Mouse (Mus musculus): Measurements from ENCODE around the gene Stx8. TPM values are rescaled to one million over a fixed set of nuclear protein-coding genes. Genes with fewer than 3 reads are reported as not detected.
A peak's percentile ranks its signal among the peaks of the same experiment; 100 is the strongest.

Stx8 gene
- polyA plus RNA-seq, 1 experiment from 2014 or later: 51.7 TPM

DNA sequence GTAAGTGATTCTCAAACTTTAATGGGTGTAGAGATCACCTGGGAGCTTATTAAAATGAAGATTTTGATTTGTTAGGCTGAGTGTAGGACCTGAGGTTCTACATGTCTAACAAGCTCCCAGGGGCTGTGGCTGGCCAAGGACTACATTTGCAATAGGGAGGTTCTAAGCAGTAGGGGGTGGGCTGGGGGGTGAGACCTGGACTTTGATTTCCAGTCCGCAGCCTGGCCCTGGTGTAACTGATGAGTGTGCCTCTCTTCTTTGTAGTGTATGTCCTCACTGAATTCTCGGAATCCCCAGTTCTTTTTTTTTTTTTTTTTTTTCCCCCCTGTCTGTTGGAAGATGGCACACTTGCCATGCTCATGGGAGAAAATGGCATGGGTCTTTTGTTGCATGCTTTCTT is 109.3 kb downstream of the Stx8 start:
- Histone ChIP-seq H3K4me2 (replicated peaks; ENCODE audit: low read depth, low read length) (no peak overlapping the region), H3K9me3 (ENCODE audit: control insufficient read depth, low read length) (no peaks in the 10 kb centered on the region), H3K9ac (ENCODE audit: low read depth, low read length) (no peak overlapping the region), H3K36me3 (ENCODE audit: control insufficient read depth, insufficient read depth, low read length) (no peaks in the 10 kb centered on the region), H3K27me3 (ENCODE audit: control insufficient read depth, insufficient read depth, low read length) (no peaks in the 10 kb centered on the region), H3K27ac (ENCODE audit: low read depth, low read length) (no peak overlapping the region), H3K4me1 (ENCODE audit: control insufficient read depth, insufficient read depth, low read length) (peaks cover 40% of the 10 kb centered on the region), H3K4me3 (ENCODE audit: low read length) (no peak overlapping the region)
- ATAC-seq (ENCODE audit: low FRiP score, low TSS enrichment): no peak
- WGBS: 72% methylated on average over 2 of the region's 2 CpGs

DNA sequence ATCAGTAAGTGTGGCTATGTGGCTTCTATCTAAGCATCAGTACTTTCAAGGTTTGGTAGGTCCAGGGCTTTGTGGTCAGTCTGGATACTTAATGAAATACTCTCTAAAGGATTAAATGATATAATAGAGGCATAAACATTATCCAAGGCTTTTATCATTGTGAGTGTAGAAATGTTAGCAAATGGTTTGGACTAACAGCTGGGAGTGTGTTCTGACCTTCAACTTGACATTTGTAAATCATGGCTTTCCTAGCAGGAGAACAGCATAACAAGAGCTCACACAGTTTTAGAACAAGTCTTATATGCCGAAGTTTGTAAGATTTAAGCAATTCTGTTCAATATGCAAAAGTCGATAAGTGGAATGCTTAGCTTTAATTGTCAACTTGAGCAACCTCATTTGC is 113.8 kb downstream of the Stx8 start:
- Histone ChIP-seq H3K4me2 (replicated peaks; ENCODE audit: low read depth, low read length) (no peak overlapping the region), H3K36me3 (ENCODE audit: control insufficient read depth, insufficient read depth, low read length) (no peaks in the 10 kb centered on the region), H3K9me3 (ENCODE audit: control insufficient read depth, low read length) (no peaks in the 10 kb centered on the region), H3K27ac (ENCODE audit: low read depth, low read length) (no peak overlapping the region), H3K9ac (ENCODE audit: low read depth, low read length) (no peak overlapping the region), H3K27me3 (ENCODE audit: control insufficient read depth, insufficient read depth, low read length) (no peaks in the 10 kb centered on the region), H3K4me1 (ENCODE audit: control insufficient read depth, insufficient read depth, low read length) (peaks cover 17% of the 10 kb centered on the region), H3K4me3 (ENCODE audit: low read length) (no peak overlapping the region)
- no peak for ATAC-seq (ENCODE audit: low FRiP score, low TSS enrichment)
- 68% methylated on average over 2 of the region's 2 CpGs for WGBS

DNA sequence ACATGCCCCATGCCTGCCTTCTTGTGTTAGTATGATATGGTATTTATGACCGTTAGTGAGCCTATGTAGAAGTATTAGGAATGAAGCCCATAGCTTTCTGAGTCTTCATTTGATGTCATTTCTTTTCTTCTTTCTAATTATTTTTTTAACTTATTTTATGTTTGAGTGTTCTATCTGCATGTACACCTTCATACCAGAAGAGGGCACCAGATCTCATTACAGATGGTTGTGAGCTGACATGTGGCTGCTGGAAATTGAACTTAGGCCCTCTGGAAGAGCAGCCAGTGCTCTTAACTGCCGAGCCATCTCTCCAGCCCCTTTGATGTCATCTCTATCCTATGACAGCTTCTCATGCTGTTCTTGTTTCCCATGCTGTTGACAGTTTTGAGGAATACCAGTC is 115.0 kb downstream of the Stx8 start:
- Histone ChIP-seq H3K36me3 (ENCODE audit: control insufficient read depth, insufficient read depth, low read length) (no peaks in the 10 kb centered on the region), H3K27me3 (ENCODE audit: control insufficient read depth, insufficient read depth, low read length) (no peaks in the 10 kb centered on the region), H3K4me2 (replicated peaks; ENCODE audit: low read depth, low read length) (no peak overlapping the region), H3K27ac (ENCODE audit: low read depth, low read length) (no peak overlapping the region), H3K9ac (ENCODE audit: low read depth, low read length) (no peak overlapping the region), H3K4me3 (ENCODE audit: low read length) (no peak overlapping the region), H3K4me1 (ENCODE audit: control insufficient read depth, insufficient read depth, low read length) (peaks cover 17% of the 10 kb centered on the region), H3K9me3 (ENCODE audit: control insufficient read depth, low read length) (no peaks in the 10 kb centered on the region)
- 90% methylated on average over 2 of the region's 2 CpGs for WGBS
- ATAC-seq (ENCODE audit: low FRiP score, low TSS enrichment): no peak

DNA sequence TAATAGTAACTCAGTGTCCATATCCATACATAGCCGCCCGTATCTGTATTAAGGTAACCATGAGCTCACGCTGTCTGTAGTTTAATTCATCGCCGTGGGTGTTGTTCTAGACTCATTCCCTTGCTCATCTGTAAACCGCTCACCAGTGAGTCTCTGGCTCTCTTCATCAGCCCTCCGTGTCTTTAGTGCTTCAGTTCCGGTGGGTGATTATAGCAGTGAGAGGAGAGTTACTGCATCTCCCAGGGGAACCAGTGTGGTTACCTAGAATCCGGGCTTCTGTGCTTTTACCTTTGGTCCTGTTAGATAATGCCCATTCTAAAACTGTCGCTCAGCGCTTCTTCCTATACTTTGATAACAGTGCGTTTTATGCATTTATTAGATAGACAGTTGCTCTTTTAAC is 116.8 kb downstream of the Stx8 start:
- no peaks in the 10 kb centered on the region for H3K27me3 ChIP-seq (ENCODE audit: control insufficient read depth, insufficient read depth, low read length)
- H3K9me3 ChIP-seq (ENCODE audit: control insufficient read depth, low read length): no peaks in the 10 kb centered on the region
- no peak for ATAC-seq (ENCODE audit: low FRiP score, low TSS enrichment)
- no peak overlapping the region for H3K27ac ChIP-seq (ENCODE audit: low read depth, low read length)
- no peaks in the 10 kb centered on the region for H3K36me3 ChIP-seq (ENCODE audit: control insufficient read depth, insufficient read depth, low read length)
- no peak overlapping the region for H3K9ac ChIP-seq (ENCODE audit: low read depth, low read length)
- H3K4me2 ChIP-seq (replicated peaks; ENCODE audit: low read depth, low read length): no peak overlapping the region
- 86% methylated on average over 12 of the region's 12 CpGs for WGBS
- H3K4me1 ChIP-seq (ENCODE audit: control insufficient read depth, insufficient read depth, low read length): peaks cover 8% of the 10 kb centered on the region; the same call in 1 of the 2 replicates
- H3K4me3 ChIP-seq (ENCODE audit: low read length): no peak overlapping the region

DNA sequence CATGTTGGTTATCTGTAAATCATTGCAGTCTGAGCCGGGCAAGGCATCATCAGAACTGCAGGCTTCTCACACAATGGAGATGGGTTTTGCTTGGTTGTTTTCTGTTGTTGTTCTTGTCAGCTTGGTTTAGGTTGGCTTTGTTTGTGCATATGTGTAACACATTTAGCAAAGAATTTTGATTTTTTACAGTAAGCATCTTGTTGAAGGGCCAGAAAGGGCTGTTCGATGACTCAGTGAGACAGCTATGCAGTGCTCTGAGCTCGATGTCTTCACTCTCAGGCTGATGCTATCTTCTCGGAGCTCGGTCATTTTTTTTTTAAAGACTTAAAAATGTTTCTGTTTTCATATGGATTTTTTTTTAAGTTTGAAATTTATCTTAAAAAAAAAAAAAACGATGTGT is 117.6 kb downstream of the Stx8 start:
- no peak for ATAC-seq (ENCODE audit: low FRiP score, low TSS enrichment)
- Histone ChIP-seq H3K4me3 (ENCODE audit: low read length) (no peak overlapping the region), H3K9ac (ENCODE audit: low read depth, low read length) (no peak overlapping the region), H3K27me3 (ENCODE audit: control insufficient read depth, insufficient read depth, low read length) (no peaks in the 10 kb centered on the region), H3K9me3 (ENCODE audit: control insufficient read depth, low read length) (no peaks in the 10 kb centered on the region), H3K36me3 (ENCODE audit: control insufficient read depth, insufficient read depth, low read length) (no peaks in the 10 kb centered on the region), H3K4me2 (replicated peaks; ENCODE audit: low read depth, low read length) (no peak overlapping the region), H3K27ac (ENCODE audit: low read depth, low read length) (no peak overlapping the region), H3K4me1 (ENCODE audit: control insufficient read depth, insufficient read depth, low read length) (peaks cover 4% of the 10 kb centered on the region; the same call in 1 of the 2 replicates)
- WGBS: 82% methylated on average over 6 of the region's 6 CpGs

DNA sequence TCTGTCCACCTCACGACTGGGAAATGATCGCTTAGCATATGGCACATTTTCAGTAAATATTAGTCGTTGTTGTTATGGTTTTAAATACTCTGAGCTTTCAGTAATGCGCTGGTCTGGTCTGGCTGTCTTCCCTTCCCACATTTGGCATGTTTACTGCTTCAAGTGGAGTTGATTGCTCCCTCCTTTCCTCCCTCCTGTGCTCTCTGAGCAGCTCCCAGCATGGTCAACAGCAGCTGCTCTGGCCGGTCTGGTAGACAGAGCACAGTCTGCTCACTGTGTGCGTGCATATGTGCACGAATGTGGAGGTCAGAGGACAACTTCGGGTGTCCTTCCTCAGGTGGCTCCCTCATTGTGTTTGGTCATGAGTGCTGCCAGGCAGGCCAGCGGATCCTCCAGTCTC is 120.2 kb downstream of the Stx8 start:
- Histone ChIP-seq H3K9me3 (ENCODE audit: control insufficient read depth, low read length) (no peaks in the 10 kb centered on the region), H3K36me3 (ENCODE audit: control insufficient read depth, insufficient read depth, low read length) (no peaks in the 10 kb centered on the region), H3K9ac (ENCODE audit: low read depth, low read length) (no peak overlapping the region), H3K27ac (ENCODE audit: low read depth, low read length) (no peak overlapping the region; the same call in 1 of the 2 replicates), H3K27me3 (ENCODE audit: control insufficient read depth, insufficient read depth, low read length) (no peaks in the 10 kb centered on the region), H3K4me1 (ENCODE audit: control insufficient read depth, insufficient read depth, low read length) (no peaks in the 10 kb centered on the region), H3K4me2 (replicated peaks; ENCODE audit: low read depth, low read length) (no peak overlapping the region), H3K4me3 (ENCODE audit: low read length) (no peak overlapping the region)
- WGBS: 58% methylated on average over 9 of the region's 9 CpGs
- ATAC-seq (ENCODE audit: low FRiP score, low TSS enrichment): no peak

DNA sequence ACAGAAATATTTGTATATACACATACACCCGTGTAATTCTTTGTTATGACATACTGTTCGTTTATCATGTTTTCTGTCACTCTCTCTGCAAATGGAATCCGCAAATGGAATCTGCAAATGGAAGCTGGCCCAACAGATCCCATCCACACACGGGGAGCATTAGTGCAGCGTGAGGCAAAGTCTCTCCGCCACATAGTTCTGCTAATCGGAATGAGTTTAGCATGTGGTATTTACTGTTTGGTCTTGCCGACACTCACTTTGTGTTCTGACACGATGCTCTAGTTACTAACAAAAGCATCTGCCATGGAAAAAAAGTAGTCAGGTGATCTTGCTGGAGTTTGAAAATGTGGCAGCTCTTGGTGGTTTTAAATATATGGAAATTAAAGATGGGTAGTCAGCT is 123.4 kb downstream of the Stx8 start:
- 83% methylated on average over 9 of the region's 9 CpGs for WGBS
- no peak overlapping the region for H3K27ac ChIP-seq (ENCODE audit: low read depth, low read length)
- no peaks in the 10 kb centered on the region for H3K4me1 ChIP-seq (ENCODE audit: control insufficient read depth, insufficient read depth, low read length)
- no peak overlapping the region for H3K4me2 ChIP-seq (replicated peaks; ENCODE audit: low read depth, low read length)
- no peak for ATAC-seq (ENCODE audit: low FRiP score, low TSS enrichment)
- H3K36me3 ChIP-seq (ENCODE audit: control insufficient read depth, insufficient read depth, low read length): no peaks in the 10 kb centered on the region
- H3K4me3 ChIP-seq (ENCODE audit: low read length): no peak overlapping the region
- H3K9me3 ChIP-seq (ENCODE audit: control insufficient read depth, low read length): no peaks in the 10 kb centered on the region
- no peak overlapping the region for H3K9ac ChIP-seq (ENCODE audit: low read depth, low read length)
- no peaks in the 10 kb centered on the region for H3K27me3 ChIP-seq (ENCODE audit: control insufficient read depth, insufficient read depth, low read length)

DNA sequence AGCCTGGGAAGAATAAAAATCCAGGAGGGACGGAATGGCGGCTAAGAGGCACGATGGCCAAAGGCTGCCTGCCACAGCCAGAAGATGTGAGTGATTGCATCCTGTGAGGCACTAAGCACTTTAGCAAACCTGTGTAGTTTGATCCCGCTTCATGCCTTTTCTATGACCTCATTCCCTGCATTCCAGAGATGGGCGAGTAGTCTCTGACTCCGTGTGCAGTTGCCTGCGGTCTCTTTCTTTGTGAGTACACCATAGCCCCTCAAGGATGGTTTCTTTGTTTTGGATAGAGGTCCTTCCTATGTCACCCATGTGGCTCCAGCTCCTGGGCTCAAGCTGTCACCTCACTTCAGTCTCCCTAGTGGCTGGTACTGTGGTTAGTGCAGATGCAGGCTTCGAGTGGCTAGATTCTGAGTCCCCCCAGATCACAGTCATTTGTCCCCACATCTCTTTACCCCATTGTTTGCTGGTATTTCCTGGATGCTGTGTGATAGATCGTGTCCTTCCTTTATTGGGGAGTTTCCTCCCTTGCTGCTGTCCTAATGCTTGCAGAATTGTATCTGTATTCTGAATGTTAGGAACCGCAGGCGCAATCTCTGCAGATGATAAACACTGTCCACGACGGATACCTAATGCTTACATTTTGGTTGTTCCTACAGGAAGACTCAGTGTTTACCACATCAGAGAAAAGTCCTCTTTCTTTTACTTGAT is 124.0 kb downstream of the Stx8 start:
- H3K4me3 ChIP-seq (ENCODE audit: low read length): no peak overlapping the region
- H3K27me3 ChIP-seq (ENCODE audit: control insufficient read depth, insufficient read depth, low read length): no peaks in the 10 kb centered on the region
- no peaks in the 10 kb centered on the region for H3K4me1 ChIP-seq (ENCODE audit: control insufficient read depth, insufficient read depth, low read length)
- no peaks in the 10 kb centered on the region for H3K9me3 ChIP-seq (ENCODE audit: control insufficient read depth, low read length)
- no peak overlapping the region for H3K27ac ChIP-seq (ENCODE audit: low read depth, low read length)
- H3K9ac ChIP-seq (ENCODE audit: low read depth, low read length): no peak overlapping the region
- H3K4me2 ChIP-seq (replicated peaks; ENCODE audit: low read depth, low read length): no peak overlapping the region
- H3K36me3 ChIP-seq (ENCODE audit: control insufficient read depth, insufficient read depth, low read length): no peaks in the 10 kb centered on the region
- ATAC-seq (ENCODE audit: low FRiP score, low TSS enrichment): 0 out of 2 replicates have a peak, but pooled peaks have one; percentile 35
- 41% methylated on average over 13 of the region's 13 CpGs for WGBS

DNA sequence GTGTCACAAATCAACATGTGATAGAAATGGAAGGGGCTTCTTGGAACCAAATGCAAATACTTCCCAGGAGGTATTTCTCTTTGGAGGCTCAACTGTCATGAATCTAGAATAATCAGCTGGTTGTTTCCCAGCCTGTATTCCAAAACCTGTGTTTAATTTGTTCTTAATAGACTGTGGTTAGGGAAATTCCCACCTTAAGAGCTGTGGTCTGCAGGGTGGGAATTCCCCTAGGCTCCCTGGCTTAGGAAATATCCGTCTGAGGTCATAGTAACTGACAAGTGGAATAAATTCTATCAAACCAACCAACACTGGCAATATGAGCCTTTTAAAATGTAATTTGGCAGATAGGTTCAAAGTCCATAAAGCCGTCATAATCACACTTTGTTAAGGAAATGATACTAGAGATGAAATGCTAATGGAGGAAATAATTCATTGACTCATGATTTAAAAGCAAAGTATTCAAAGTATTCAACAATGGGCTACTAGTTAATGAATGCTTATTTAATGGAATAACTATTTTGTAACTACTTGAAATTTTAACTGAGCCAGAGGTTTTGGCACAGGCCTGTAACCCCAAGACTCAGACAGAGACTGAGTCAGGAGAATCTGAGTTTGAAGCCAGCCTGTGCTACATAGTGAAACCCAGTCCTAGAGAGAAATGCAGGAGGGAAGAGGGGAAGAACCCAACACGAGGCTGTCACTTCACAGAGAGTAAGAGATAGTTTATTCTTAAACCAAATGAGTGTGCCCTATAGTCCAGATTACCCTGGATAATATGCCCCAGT is 126.2 kb downstream of the Stx8 start:
- Histone ChIP-seq H3K4me3 (ENCODE audit: low read length) (no peak overlapping the region), H3K27ac (ENCODE audit: low read depth, low read length) (no peak overlapping the region), H3K9ac (ENCODE audit: low read depth, low read length) (no peak overlapping the region), H3K9me3 (ENCODE audit: control insufficient read depth, low read length) (no peaks in the 10 kb centered on the region), H3K4me2 (replicated peaks; ENCODE audit: low read depth, low read length) (no peak overlapping the region), H3K27me3 (ENCODE audit: control insufficient read depth, insufficient read depth, low read length) (no peaks in the 10 kb centered on the region), H3K4me1 (ENCODE audit: control insufficient read depth, insufficient read depth, low read length) (no peaks in the 10 kb centered on the region), H3K36me3 (ENCODE audit: control insufficient read depth, insufficient read depth, low read length) (no peaks in the 10 kb centered on the region)
- ATAC-seq (ENCODE audit: low FRiP score, low TSS enrichment): no peak
- 62% methylated on average over 3 of the region's 3 CpGs for WGBS
